Mouse (Mus musculus) spleen, adult 2 months (tissue): ENCODE measurements around the gene Ccdc87. TPM values are rescaled to one million over a fixed set of nuclear protein-coding genes. Genes with fewer than 3 reads are reported as not detected.

Experiments used
- DNase-seq, 2 experiments: peaks; one replicate each; pipeline versions ENCODE4 v3.0.0 to v3.0.0-alpha.2; 2012 to 2021; ENCODE audit warnings: low spot score in 2 of 2, low read depth in 1 of 2
- H3K27ac ChIP-seq: fragments of 200-500 bp; 2 replicates; pipeline ENCODE4 v1.5.1; 2012; ENCODE audit warnings: low read length, inconsistent platforms; ENCODE audit not compliant: insufficient read depth
- H3K27me3 ChIP-seq: fragments of 200-500 bp; 2 replicates; pipeline ENCODE4 v1.6.1; 2012; ENCODE audit warnings: mild to moderate bottlenecking, moderate library complexity, low read length, inconsistent platforms; ENCODE audit not compliant: control insufficient read depth, insufficient read depth
- H3K36me3 ChIP-seq: fragments of 200-500 bp; 2 replicates; pipeline ENCODE4 v1.6.1; 2012; ENCODE audit warnings: mild to moderate bottlenecking, low read length, inconsistent platforms; ENCODE audit not compliant: control insufficient read depth, insufficient read depth
- H3K4me1 ChIP-seq: fragments of 200-500 bp; 2 replicates; pipeline ENCODE4 v1.6.1; 2011; ENCODE audit warnings: inconsistent platforms; ENCODE audit not compliant: control insufficient read depth, insufficient read depth, insufficient read length
- H3K4me3 ChIP-seq: fragments of 200-500 bp; 2 replicates; pipeline ENCODE4 v1.5.1; 2011; ENCODE audit warnings: mild to moderate bottlenecking, inconsistent platforms; ENCODE audit not compliant: insufficient read depth, insufficient read length; ENCODE audit errors: extremely low read depth
- CTCF ChIP-seq: fragments of 200-500 bp; IDR thresholded peaks from 2 replicates; pipeline ENCODE4 v1.5.1; 2011; ENCODE audit warnings: mild to moderate bottlenecking, inconsistent platforms; ENCODE audit not compliant: insufficient read depth, insufficient read length, insufficient replicate concordance; ENCODE audit errors: extremely low read depth
- POLR2A ChIP-seq: fragments of 200-500 bp; IDR thresholded peaks from 2 replicates; pipeline ENCODE4 v1.6.1; 2011; ENCODE audit warnings: low read depth, low read length, inconsistent platforms
- WGBS: fragments of 180-500 bp; shearing (Covaris S2); methylation state at CpG from one replicate; pipeline ENCODE4 v1.1.7; 2018; 5-methylcytosine and 5-hydroxymethylcytosine counted together
- polyA plus RNA-seq: library from polyadenylated mRNA; depleted of rRNA; stranded (reverse); fragments of >200 nt; gene quantifications from 2 replicates; pipeline ENCODE4 v1.2.3, GENCODE M21; 2012

Gene Ccdc87
- polyA plus RNA-seq, 1 experiment: 0.02 TPM

- Histone ChIP-seq H3K4me1 (peaks cover 3% of the 10 kb centered on the region; the same call in 1 of the 2 replicates), H3K36me3 (no peaks in the 10 kb centered on the region), H3K27ac (no peak overlapping the region), H3K4me3 (no peak overlapping the region), H3K27me3 (no peaks in the 10 kb centered on the region)
- WGBS: 95% methylated on average over 6 of the region's 6 CpGs
- DNase-seq: no peak
- TF ChIP-seq POLR2A: no peak
- no peak for TF ChIP-seq CTCF
These were observed 2.1 kb upstream of the Ccdc87 start for GRCm38 (mm10) chr19:4837049-4837448.

- H3K4me3 ChIP-seq: peak overlapping the region; percentile 68
- WGBS: 30% methylated on average over 10 of the region's 10 CpGs
- H3K27ac ChIP-seq: no peak overlapping the region
- DNase-seq: no peak
- H3K36me3 ChIP-seq: no peaks in the 10 kb centered on the region
- no peak for TF ChIP-seq POLR2A
- no peak for TF ChIP-seq CTCF
- H3K4me1 ChIP-seq: peaks cover 3% of the 10 kb centered on the region; the same call in 1 of the 2 replicates
- H3K27me3 ChIP-seq: no peaks in the 10 kb centered on the region
These were observed 533 bp upstream of the Ccdc87 start for GRCm38 (mm10) chr19:4838526-4839140.

GRCm38 (mm10) chr19:4840848-4841247, 1.7 kb downstream of the Ccdc87 start:
- Histone ChIP-seq H3K27me3 (no peaks in the 10 kb centered on the region), H3K4me3 (no peak overlapping the region), H3K27ac (no peak overlapping the region), H3K36me3 (no peaks in the 10 kb centered on the region), H3K4me1 (peaks cover 3% of the 10 kb centered on the region; the same call in 1 of the 2 replicates)
- 83% methylated on average over 9 of the region's 9 CpGs for WGBS
- no peak for TF ChIP-seq POLR2A
- DNase-seq: no peak

- 42% methylated on average over 2 of the region's 2 CpGs for WGBS
- TF ChIP-seq POLR2A: no peak
These were observed 3.4 kb downstream of the Ccdc87 start for GRCm38 (mm10) chr19:4842611-4843010.

GRCm38 (mm10) chr19:4845846-4846245, 6.7 kb downstream of the Ccdc87 start:
- 65% methylated on average over 2 of the region's 2 CpGs for WGBS
- H3K36me3 ChIP-seq: no peaks in the 10 kb centered on the region
- no peak for TF ChIP-seq CTCF
- TF ChIP-seq POLR2A: no peak
- no peak for DNase-seq
- H3K27me3 ChIP-seq: no peaks in the 10 kb centered on the region
- H3K4me3 ChIP-seq: no peak overlapping the region
- H3K27ac ChIP-seq: no peak overlapping the region
- H3K4me1 ChIP-seq: no peaks in the 10 kb centered on the region

More at GRCm38 (mm10) chr19:4842611-4843010, 3.4 kb downstream of the Ccdc87 start:
- Histone ChIP-seq H3K4me3 (no peak overlapping the region), H3K4me1 (peaks cover 3% of the 10 kb centered on the region; the same call in 1 of the 2 replicates), H3K27ac (peak overlapping the region; percentile 61; the same call in 1 of the 2 replicates), H3K36me3 (no peaks in the 10 kb centered on the region), H3K27me3 (no peaks in the 10 kb centered on the region)
- no peak for DNase-seq

GRCm38 (mm10) chr19:4847490-4847889, 8.3 kb downstream of the Ccdc87 start:
- no peak for DNase-seq
- Histone ChIP-seq H3K27ac (no peak overlapping the region), H3K27me3 (no peaks in the 10 kb centered on the region), H3K4me1 (no peaks in the 10 kb centered on the region), H3K36me3 (no peaks in the 10 kb centered on the region), H3K4me3 (no peak overlapping the region)
- 26% methylated on average over 7 of the region's 7 CpGs for WGBS
- TF ChIP-seq POLR2A (no peak), CTCF (peak; percentile 32; the same call in 1 of the 2 replicates)

- WGBS: 81% methylated on average over 4 of the region's 4 CpGs
- no peaks in the 10 kb centered on the region for H3K4me1 ChIP-seq
These were observed 10.6 kb downstream of the Ccdc87 start for GRCm38 (mm10) chr19:4849800-4850199.

More at GRCm38 (mm10) chr19:4849800-4850199, 10.6 kb downstream of the Ccdc87 start:
- TF ChIP-seq POLR2A: no peak
- Histone ChIP-seq H3K4me3 (no peak overlapping the region), H3K36me3 (no peaks in the 10 kb centered on the region), H3K27ac (no peak overlapping the region), H3K27me3 (peaks cover 2% of the 10 kb centered on the region; the same call in 1 of the 2 replicates)
- DNase-seq: no peak
